Mouse (Mus musculus) spleen, adult 2 months (tissue): ENCODE results near the gene Tra2b.

Source experiments
- CTCF ChIP-seq: fragments of 200-500 bp; IDR thresholded peaks from 2 replicates; pipeline ENCODE4 v1.5.1; 2011; ENCODE audit warnings: mild to moderate bottlenecking, inconsistent platforms; ENCODE audit not compliant: insufficient read depth, insufficient read length, insufficient replicate concordance; ENCODE audit errors: extremely low read depth
- POLR2A ChIP-seq: fragments of 200-500 bp; IDR thresholded peaks from 2 replicates; pipeline ENCODE4 v1.6.1; 2011; ENCODE audit warnings: low read depth, low read length, inconsistent platforms

DNA sequence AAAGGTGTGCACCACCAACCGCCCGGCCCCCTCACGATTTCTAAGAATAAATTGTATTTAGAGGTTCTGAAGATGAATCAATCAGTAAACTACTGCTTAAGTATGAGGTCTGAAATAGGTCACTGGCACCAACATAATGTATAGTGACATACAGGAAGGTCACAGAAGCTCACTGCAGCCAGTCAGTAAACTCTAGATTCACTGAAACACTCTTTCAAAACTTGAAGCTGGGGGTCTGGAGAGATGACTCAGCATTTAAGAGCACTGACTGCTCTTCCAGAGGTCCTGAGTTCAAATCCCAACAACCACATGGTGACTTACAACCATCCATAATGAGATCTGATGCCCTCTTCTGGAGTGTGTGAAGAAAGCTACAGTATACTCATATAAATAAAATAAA, 16.1 kb downstream of the Tra2b start:
- TF ChIP-seq POLR2A: no peak
- TF ChIP-seq CTCF: no peak
